Mouse (Mus musculus): ENCODE data around the gene Abcg1.

DNA sequence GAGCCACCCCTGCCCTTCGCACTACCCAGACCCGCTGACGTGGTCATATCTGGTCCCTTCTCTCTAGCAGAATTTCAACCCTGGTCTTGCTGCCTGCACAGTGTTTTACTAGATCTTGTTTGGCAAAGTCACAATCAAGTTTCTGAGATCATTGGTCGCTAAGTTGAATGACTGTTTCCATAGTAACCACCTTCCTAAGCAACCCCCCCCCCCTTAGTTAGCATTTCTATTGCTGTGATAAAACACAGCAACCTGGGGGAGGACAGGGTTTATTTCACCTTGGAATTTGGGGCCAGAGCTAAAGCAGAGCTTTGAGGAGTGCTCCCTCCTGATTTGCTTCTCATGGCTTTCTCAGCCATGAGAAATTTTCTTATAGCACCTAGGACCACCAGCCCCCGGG, 37.3 kb downstream of the Abcg1 start:
- no peak for TF ChIP-seq POLR2A (IDR thresholded peaks at IDR 0.05; ENCODE audit: insufficient read length, low read depth)
- no peak for TF ChIP-seq POLR2AphosphoS2 (IDR thresholded peaks at IDR 0.05; ENCODE audit: insufficient read length, low read depth)
- no peak for TF ChIP-seq E2F4 (IDR thresholded peaks at IDR 0.05; ENCODE audit: insufficient read depth)
- no peak for TF ChIP-seq TCF12 (IDR thresholded peaks at IDR 0.05; ENCODE audit: insufficient read depth, poor library complexity, severe bottlenecking)
- TF ChIP-seq MAX (IDR thresholded peaks at IDR 0.05; ENCODE audit: low read depth), result no peak
- TF ChIP-seq TCF3 (IDR thresholded peaks at IDR 0.05; ENCODE audit: insufficient read length, low read depth), result no peak
- TF ChIP-seq MYOD1 (IDR thresholded peaks at IDR 0.05; ENCODE audit: control insufficient read depth in 1 of 3, insufficient read length in 2 of 3, low read depth in 2 of 3), result no peak
- TF ChIP-seq SRF (IDR thresholded peaks at IDR 0.05; ENCODE audit: control insufficient read depth, insufficient read length, low read depth), result no peak
- TF ChIP-seq USF1 (IDR thresholded peaks at IDR 0.05; ENCODE audit: low read depth), result no peak
- no peak for TF ChIP-seq REST (IDR thresholded peaks at IDR 0.05; ENCODE audit: insufficient read depth, insufficient read length)

All from myocyte (in vitro differentiated cells).